Mouse (Mus musculus) layer of hippocampus, postnatal 14 days (tissue): Measurements from ENCODE around the gene Parp11. TPM values are rescaled to one million over a fixed set of nuclear protein-coding genes. Genes with fewer than 3 reads are reported as not detected.

ENCODE experiments used
- DNase-seq, 2 experiments: peaks; one replicate each; pipeline ENCODE4 v3.0.0; 2021 to 2022; ENCODE audit warnings: low spot score in 2 of 2, mixed read lengths in 1 of 2
- total RNA-seq, 2 experiments: library from RNA; stranded (reverse); gene quantifications; 2 replicates each; pipeline ENCODE4 v1.2.3; 2021

Gene Parp11
- total RNA-seq, 2 experiments from 2014 or later = 37.0 to 40.1 TPM

DNA sequence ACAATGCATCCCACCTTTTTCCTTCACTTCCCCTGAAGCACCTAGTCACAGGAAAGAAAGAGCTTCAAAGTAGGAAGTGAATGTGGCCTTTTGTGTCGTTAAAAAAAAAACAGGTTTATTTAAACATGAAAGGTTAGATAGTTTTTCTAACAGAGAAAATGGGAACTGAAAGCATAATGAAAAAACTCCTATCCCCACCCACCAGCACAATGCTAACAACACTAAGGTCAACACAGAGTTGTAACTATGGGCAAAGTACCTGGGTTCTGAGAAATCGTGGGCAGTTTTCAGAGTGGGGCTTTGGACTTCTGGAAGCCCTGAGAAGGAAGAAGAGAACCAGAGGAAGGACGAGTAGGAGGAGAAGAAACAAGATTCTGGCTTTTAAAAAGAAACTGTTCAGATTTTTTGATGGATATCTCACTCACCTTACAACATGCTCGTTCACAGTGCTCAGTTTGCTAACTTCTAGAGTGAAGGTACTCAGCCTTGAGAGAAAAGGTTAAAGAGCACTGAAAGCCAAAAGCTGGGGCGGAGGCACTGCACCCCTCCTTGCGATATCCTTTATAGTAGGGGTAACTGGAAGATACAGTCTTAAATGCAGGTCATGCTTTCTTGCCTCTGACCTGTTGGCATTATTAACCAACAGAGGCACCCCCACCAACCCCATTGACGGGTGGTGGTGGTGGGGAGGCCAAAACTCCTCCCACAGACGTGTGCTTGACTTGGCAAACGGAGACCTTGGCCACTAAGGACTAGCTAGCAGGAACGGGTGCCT, 1.2 kb downstream of the Parp11 start:
- no peak for DNase-seq

DNA sequence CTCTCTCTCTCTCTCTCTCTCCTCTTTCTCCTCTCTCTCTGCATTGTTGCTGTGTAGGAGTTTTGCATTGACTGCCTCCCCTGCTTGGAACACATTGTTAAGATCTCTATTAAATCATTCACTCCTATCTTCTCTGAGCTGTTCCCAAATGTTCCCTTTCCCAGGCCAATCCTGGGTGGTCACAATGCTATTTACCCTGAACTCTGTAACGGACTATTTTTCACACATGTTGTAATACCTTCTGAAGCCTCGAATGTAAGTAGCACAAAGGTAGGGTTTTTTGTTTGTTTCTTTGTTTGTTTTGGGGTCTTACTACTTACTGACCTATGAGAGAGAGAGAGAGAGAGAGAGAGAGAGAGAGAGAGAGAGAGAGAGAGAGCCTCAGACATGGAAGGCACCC, 2.2 kb downstream of the Parp11 start:
- DNase-seq = no peak

DNA sequence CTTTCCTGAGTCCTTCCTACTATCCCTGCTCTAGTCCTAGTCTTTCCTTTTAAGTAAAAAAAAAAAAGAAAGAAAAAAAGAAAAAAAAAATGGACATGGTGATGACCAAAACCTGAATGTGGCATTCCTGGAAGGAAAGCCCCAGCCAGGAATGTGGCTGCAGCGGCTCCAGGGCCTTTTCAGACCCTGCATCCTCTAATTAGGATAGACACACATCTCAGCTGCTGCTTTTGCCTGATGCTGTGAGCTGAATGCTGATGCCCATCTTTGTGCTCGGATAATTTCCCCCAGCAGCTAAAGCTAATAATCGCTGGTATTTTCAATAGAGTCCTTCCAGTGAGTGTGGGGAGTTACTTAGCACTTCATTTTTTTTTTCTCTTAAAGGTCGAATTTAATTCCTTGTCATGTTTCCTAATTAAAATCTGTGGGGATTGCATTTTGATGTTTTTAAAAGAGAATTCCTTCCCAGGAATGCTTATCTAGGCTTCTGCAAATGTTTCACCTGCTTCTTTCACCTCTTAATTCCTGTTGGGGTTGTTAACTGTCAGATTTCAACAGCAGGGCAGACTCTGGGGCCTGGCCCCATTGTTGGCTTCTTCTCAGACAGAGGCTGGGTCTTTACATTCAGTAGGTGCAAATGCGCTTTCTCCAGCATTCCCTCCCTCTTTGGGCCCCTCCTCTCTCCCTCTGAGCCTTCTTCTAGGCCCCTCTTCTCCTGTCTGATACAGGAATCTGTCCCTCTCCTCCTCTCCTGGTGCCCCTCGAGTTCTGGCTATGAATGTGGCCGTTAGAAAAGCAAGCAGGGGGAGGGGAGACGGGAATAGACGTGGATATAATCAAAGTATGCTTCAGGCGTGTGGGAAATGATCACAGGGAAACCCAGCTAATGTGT, 3.1 kb downstream of the Parp11 start:
- DNase-seq = peak in 1 of 2 experiments; percentile 51

DNA sequence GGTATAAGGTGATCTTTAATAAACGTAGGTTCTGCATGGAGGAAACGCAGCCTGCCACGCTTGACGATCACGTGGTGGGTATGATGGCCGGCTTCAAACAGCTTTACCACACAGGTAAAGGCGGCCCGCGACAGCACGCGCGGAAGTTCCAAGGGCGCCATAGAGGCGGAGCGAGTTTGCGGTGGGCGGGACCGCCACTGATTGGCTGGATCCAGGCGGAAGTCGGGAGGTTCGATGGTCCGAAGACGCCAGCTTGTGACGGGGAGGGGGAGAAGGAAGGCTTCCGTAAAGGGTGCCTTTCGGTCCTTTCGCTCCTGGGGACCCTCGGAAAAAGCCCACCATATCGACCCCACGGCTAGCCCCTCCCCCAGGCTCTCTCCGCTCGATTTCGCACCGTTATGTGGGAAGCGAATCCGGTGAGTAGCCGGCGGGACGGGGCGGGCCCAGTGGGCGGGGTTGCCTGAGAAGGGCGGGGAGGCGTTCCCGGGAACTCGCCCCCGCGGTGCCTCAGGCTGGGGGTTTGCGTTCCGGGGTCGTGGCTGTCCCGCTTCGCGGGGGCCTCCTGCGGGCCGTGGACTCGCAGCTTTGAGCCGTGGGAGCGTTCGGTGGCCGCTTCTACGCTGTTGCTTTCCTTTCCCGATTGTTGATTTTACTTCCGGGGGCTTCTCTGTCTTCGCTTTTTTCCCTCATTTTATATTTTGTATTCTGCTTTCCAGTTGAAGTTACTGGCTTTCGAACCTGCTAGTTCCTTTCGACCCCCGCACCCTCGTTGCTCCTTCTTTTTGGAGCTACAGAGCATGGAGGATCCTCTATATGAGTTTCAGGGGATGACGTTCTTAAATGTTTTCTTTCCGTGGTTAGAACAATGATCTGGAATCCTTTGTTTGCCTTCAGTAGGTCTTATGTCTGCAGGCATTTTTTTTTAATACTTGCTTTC, 7.0 kb downstream of the Parp11 start:
- DNase-seq = peak; percentile 93 to 96

DNA sequence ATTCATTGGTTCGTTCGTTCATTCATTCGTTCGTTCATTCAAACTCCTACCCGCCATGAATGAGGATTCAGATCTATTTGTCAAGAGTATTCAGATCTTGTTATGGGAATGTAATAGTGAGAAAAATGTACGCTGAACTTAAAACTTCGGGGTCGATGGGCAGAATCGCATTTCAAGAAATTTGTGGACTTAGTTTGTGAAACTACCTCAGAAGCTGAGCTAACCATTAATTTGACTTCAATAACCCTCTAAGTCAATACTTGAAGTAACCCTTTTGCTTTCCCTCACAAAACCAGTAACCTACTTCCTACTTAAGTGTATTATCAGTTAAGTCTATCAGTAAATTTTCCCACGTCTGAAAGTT, 7.7 kb downstream of the Parp11 start:
- no peak for DNase-seq

DNA sequence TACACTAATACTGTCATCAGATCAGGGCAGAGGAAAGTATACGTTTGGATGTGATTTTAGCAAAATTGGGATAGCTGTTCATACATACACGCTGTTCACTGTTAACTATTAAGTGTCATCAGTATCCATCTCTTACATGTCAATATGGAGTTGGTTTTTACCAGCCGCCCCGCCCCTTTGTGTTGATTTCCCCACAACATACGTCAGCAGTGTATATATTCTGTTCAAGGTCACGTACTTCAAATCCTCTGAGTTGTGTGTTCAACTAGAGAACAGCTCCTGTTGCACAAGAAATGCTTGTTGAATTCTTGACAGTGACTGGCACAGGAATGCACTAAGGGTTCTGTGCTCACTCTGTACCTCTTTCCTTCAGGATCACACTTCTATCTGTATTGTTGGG, 8.2 kb downstream of the Parp11 start:
- DNase-seq = no peak

DNA sequence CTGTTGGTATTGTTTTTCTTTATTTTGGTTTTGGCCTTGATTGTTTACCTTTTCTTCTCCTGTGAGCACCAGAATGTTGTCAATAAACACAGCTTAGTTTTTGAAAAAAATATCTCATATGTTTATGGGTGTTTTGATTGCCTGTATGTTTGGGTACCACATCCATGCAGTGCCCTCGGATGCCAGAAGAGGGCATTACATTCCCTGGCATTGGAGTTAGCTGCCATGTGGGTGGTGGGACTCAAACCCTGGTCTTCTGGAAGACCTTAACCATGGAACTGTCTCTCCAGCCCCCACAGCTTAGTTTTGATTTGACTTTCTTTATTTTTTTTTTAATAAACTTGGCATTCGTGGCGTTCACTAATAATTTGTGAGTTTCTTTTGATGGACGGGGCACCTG, 8.8 kb downstream of the Parp11 start:
- DNase-seq = no peak

DNA sequence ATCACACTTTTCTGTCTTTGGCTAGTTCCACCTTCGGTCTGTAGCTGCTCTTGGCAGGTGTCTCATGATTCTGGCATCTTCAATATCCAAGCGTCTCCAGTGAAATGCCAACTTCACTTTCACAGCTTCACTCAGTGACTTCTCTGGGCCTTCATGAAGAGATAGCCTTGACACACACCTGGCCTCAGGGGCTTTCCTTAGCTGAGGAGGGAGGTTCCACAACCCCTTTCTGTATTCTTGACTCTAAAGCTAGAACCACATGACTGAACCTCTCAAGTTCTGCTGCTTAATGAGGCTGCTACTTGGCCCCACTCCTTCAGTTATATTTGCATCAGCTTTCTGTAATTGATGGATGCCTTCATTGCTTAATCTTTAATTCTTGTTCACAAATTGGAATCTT, 10.1 kb downstream of the Parp11 start:
- DNase-seq = no peak

DNA sequence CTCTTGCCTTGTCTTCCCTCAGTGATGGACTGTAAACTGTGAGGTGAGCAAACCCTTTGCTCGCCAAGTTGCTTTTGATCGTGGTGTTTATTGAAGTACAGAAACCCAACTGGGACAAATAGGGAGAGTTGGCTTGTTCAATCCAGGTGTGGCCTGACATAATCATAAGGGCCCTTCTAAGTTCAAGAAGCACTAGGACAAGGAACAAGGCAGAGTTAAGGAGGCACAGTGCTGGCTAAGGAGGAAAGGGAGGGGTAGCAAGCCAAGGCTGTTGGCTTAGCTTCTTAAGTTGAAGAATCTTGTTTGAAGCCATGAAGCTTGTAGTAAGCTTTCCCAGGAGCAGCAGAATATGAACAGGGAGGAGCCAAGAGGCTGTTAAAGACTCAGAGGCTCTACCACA, 13.1 kb downstream of the Parp11 start:
- no peak for DNase-seq

DNA sequence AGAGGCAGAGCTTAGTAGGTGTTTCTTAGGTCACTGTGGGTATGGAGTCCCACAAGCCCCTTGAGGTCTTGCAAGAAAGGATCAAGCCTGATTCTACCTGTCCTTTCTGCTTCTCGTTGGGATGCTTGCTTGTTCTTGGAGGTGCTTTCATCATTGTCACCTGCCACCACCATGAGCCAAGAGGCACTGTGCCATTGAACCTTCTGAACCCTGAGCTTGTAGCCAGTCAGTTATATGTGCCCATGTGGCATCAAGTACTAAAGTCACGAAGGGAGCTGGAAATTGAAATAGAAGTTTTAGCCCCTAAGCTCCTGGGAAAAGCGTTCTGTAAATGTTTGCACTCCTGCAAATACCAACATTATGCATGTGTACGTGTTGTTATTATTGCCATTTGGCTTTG, 14.9 kb downstream of the Parp11 start:
- DNase-seq = no peak

DNA sequence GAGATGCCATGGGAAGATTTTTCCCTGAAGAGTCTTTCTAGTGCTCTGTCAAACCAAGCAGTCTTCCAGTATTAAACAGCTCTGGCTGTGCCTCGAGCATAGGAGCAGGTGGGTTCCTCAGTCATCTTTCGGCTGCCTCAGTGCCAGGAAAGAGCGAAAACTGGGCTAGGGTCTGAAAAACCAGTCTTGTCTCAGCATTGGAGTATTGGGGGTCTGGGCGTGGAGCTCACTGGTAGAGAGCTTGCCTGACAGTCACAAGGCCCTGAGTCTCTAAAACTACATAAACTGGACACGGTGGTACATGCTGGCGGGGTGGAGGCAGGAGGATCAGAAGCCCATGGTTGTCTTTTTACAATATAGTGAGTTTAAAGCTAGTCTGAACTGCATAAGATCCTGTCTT, 15.6 kb downstream of the Parp11 start:
- no peak for DNase-seq

DNA sequence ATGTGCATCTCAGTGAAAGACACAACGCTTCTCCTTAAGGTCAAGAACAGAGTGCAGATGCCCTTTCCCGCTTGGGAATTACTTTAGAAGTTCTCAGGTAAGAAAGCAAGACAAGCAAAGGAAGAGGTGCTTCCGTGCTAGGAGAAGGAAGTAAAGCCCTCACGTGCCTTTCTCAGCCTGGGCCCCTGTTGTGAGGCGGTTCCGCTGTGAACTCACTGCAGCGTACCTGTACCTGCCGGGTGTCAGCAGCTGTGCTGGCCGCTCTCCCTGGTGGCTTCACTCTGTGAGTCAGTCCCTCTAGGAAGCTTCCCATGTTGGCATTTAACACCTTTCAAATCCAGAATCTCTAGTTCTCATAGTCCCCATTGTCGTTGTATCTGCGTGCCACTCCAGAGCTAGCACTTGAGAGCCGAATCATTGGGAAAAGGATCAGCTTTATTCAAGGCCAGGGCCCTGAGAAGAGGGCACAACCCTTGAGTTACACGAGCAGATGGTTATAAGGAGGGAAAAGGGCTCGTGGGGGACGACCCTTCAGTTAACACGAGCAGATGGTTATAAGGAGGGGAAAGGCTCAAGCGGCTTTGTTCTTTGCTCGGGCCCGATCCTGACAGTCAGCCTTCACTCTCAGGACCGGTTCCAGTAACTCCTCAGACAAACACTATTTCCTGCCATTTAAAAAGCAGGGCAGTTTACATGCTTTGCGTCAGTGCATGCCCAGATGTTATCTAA, 16.8 kb downstream of the Parp11 start:
- DNase-seq = no peak

DNA sequence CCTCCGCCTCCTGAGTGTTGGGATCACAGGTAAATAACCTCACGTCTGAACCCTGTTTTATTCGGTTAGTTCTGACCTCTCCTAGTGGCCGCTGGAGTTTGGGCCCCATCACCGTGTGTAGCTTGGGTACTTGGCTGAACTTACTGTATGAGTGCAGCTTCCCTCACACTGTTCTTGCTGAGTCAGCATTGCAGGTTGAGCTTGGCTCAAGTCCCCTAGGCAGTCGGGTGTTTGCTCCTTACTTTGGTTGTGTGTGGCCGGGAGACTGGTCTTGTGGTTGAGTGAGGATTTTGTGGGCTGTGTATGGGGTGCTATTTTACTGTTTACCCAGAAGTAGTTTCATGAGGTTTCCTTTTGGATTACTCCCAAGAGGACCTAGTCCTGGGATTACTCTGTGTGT, 17.9 kb downstream of the Parp11 start:
- no peak for DNase-seq

DNA sequence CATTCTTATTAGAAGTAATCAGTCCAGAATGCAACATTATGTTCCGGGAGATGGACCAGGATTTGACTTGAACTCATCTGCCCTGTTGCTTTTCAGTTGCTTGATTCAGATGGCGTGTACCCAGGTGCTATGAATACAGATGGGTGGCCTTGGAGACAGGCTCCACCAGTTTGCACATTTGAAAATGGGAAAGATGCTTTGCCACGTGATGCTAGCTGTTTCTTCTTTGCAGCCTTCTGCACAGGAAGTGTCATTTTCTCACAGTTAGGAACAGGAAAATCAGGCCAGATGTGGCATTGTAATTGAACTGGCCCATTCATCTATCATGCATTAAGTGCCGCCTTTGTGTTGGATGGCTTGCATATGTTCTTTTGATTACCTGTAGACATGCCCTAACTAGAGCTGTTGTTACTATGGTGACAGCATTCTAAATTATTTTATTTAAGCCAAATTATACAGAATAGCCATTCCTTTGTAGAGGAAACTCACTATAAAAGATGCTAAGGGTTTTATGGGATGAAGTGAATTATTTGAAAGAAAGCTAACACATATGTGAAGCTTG, 20.2 kb downstream of the Parp11 start:
- peak in 1 of 2 experiments; percentile 54 for DNase-seq

DNA sequence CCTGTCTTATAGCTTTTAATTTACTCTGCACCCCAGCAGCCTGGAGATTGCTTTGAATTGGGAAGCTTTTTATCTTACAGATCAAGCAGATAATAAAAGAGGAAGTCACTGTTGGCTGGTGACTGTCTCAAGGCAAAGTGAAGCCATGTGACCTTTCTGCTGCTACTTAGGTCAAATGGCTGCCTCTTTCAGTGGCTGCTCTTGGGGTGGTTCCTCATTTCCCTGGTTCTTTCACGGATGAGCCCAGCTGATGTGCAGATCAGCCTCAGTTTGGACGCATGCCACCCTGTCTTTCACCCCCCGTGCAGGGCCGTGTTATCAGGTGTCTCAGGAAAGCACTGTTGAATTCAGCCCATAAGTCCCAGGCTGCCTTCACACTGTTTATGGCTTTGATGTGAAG, 25.4 kb downstream of the Parp11 start:
- no peak for DNase-seq

DNA sequence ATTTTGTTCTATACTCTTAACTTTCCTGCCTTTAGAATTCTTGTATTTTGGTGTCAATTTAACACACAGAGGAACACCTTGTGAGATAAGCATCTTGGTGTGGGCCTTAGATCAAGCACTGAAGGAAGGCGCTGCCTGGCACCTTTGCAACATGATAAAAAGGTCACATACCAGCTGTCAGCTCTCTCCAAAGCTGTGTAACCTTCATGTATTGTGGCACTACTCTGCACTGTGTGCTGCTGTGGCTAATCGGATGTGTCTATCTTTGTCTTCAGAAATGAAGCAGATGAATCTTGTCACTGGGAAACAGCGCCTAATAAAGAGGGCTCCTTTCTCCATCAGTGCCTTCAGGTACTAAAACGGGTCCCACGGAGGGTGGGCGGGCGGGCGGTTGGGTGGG, 27.3 kb downstream of the Parp11 start:
- no peak for DNase-seq

DNA sequence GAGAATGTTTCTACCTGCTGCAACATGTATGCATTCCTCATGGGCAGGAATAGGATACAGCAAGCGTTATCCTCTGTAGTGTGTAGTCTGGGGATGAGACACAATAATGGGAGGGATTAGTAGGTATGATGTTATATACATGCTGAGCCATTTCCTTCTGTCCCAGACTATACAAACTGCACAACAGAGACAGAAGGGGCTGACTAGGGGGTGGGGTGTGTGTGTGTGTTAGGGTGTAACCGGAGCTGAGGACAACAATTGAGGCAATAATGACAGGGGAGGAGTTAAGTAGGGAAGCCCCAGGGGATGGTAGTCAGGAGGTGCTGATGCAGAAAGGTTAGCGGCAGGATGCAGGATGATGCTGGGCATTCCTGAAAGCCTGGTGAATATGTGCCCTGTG, 28.6 kb downstream of the Parp11 start:
- no peak for DNase-seq

DNA sequence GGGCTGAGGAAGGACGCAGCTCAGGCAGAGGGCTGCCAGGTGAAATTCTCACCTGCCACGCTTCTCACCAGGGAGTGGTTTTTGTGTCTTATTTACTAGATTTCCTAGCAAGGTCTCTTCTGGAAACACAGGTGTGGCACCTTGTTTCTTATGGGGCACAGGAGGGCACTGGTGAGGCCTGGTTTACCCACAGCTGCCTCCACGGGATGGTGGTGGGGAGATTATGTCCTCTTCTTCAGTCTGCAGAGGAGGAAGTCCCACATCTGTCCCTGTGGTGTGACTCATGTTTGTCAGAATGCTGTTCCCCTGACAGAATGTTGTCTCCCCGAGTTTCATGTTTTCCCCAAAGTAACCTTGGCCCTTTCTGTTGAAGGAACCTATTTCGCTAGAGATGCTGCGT, 44.4 kb downstream of the Parp11 start:
- no peak for DNase-seq

DNA sequence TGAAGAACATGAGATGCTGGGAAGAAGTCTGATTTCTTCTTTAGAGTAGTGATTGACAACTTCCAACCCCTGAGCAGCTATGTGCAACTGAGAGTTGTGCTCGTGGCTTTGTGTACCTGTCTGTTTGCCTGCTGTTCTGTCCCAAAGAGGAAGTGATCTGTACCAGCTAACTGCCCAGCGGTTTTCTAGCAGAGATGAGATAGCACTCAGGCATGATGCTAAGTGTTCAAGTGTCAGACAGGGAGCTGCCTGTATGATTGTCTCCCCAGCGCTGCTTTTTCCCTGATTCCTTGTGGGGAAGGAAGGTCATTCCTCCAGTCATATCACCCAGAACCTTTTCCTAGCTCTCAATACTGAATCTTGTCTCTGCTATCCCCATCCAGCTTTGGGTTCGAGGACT, 45.9 kb downstream of the Parp11 start:
- no peak for DNase-seq

DNA sequence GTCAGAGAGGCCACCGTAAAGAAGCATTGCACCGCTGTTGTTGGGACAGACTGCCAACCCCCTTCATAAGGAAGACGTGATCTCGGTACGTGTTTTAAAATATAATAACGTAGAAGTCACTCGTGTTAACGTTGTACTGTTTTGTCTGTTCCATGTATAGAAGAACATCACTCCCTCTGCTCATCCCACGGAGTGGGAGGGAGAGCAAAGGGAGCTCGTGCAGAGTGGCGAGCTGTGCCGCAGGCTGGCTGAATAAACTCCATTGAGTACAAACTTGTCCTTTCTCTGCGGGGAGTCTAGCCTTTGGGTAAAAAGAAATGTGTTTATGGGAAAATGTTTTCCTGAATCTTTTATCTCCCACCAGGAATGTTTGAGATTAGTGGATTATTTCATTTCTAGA, 47.1 kb downstream of the Parp11 start:
- peak in 1 of 2 experiments; percentile 32 for DNase-seq
